Comparison of ENCODE assay signal across 28 mouse cellular contexts in the genomic region with DNA sequence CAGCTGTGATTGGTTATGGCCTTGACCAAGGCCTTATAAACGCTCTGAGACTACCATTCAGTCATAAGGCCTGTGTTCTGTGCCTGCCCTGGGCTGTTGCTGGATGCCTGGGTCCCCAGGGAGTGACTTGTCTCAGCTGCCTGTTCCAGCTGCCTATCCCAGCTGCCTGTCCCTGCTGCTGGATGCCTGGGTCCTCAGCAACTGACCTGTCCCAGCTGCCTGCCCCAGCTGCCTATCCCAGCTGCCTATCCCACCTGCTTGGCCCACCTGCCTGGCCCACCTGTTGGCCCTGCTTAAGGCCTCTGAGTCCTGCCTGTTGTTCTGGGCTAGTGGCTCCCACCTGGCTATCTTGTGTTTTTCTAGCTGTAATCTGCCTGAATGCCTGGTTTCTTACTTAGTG. TPM values are rescaled to one million over a fixed set of nuclear protein-coding genes. Genes with fewer than 3 reads are reported as not detected.
"Had no signal": no experiment of that assay in that cellular context is flagged by ENCODE, and none has a peak within 500 bp of the region (broad histone marks: within the 10 kb centered on the region; RNA-seq: fewer than 3 reads in every experiment).

No protein-coding gene starts in this region.

- H3K36me3 ChIP-seq: limb, embryonic 10.5 days; limb, embryonic 13.5 days; liver, embryonic 12.5 days; liver, embryonic 15.5 days; lung, embryonic 15.5 days; midbrain, embryonic 12.5 days; midbrain, embryonic 15.5 days; neural tube, embryonic 13.5 days had no signal

- H3K4me2 ChIP-seq: limb, embryonic 13.5 days; liver, embryonic 12.5 days; liver, embryonic 15.5 days; lung, embryonic 15.5 days; midbrain, embryonic 12.5 days; midbrain, embryonic 15.5 days; neural tube, embryonic 13.5 days had no signal

- H3K27me3 ChIP-seq: liver, embryonic 12.5 days; liver, embryonic 15.5 days; lung, embryonic 15.5 days; midbrain, embryonic 12.5 days; midbrain, embryonic 15.5 days; neural tube, embryonic 13.5 days had no signal

- H3K4me1 ChIP-seq: liver, embryonic 12.5 days; liver, embryonic 15.5 days; megakaryocyte, embryonic 14.5 days; midbrain, embryonic 12.5 days; midbrain, embryonic 15.5 days; neural tube, embryonic 13.5 days had no signal

- H3K9me3 ChIP-seq: limb, embryonic 10.5 days; limb, embryonic 13.5 days; liver, embryonic 12.5 days; liver, embryonic 15.5 days; lung, embryonic 15.5 days; midbrain, embryonic 12.5 days; midbrain, embryonic 15.5 days; neural tube, embryonic 13.5 days had no signal

- H3K9ac ChIP-seq: limb, embryonic 13.5 days; liver, embryonic 12.5 days; liver, embryonic 15.5 days; lung, embryonic 15.5 days; midbrain, embryonic 12.5 days; midbrain, embryonic 15.5 days; neural tube, embryonic 13.5 days had no signal

- H3K4me3 ChIP-seq: limb, embryonic 10.5 days; limb, embryonic 13.5 days; liver, embryonic 12.5 days; liver, embryonic 15.5 days; lung, embryonic 15.5 days; megakaryocyte, embryonic 14.5 days; midbrain, embryonic 12.5 days; midbrain, embryonic 15.5 days; neural tube, embryonic 13.5 days had no signal

- H3K27ac ChIP-seq: limb, embryonic 10.5 days; limb, embryonic 13.5 days; liver, embryonic 12.5 days; liver, embryonic 15.5 days; lung, embryonic 15.5 days; midbrain, embryonic 12.5 days; midbrain, embryonic 15.5 days; neural tube, embryonic 13.5 days had no signal

- DNase-seq: kidney, adult 11 months; kidney, adult 9 months; kidney, postnatal 14 days; liver; lung, adult 18-20 months; lung, postnatal 10 days; lung, postnatal 36 days; retina, postnatal 1 day; right cerebral cortex, postnatal 25 days; thymus, postnatal 36 days had no signal

- ATAC-seq: liver, embryonic 12.5 days; midbrain, embryonic 15.5 days had no signal

RNA-seq across cellular contexts. Expression of a gene that starts 2.9 kb away (rescaled TPM):
- total RNA-seq: layer of hippocampus, adult 18-20 months; layer of hippocampus, postnatal 14 days; left cerebral cortex, postnatal 25 days; monocyte, adult 5-6 weeks had no signal
- polyA plus RNA-seq: kidney, embryonic 16.5 days; limb, embryonic 10.5 days; limb, embryonic 13.5 days; liver, embryonic 12.5 days; lung, embryonic 15.5 days; midbrain, embryonic 12.5 days; midbrain, embryonic 15.5 days; neural tube, embryonic 13.5 days; stomach, embryonic 14.5 days; urinary bladder, adult 2 months had no signal

RNA-seq across cellular contexts. Expression of a gene that starts 20.9 kb away (rescaled TPM):
- total RNA-seq: layer of hippocampus, postnatal 14 days; left cerebral cortex, postnatal 25 days; monocyte, adult 5-6 weeks had no signal
- polyA plus RNA-seq: kidney, embryonic 16.5 days; limb, embryonic 10.5 days; limb, embryonic 13.5 days; liver, embryonic 12.5 days; liver, embryonic 15.5 days; lung, embryonic 15.5 days; midbrain, embryonic 12.5 days; midbrain, embryonic 15.5 days; stomach, embryonic 14.5 days; urinary bladder, adult 2 months had no signal

RNA-seq across cellular contexts. Expression of a gene that starts 22.9 kb away (rescaled TPM):
- total RNA-seq: layer of hippocampus, adult 18-20 months; layer of hippocampus, postnatal 14 days; left cerebral cortex, postnatal 25 days; monocyte, adult 5-6 weeks; neutrophil, adult 5-6 weeks had no signal
- polyA plus RNA-seq: kidney, embryonic 16.5 days; limb, embryonic 10.5 days; limb, embryonic 13.5 days; liver, embryonic 12.5 days; liver, embryonic 15.5 days; lung, embryonic 15.5 days; midbrain, embryonic 12.5 days; midbrain, embryonic 15.5 days; neural tube, embryonic 13.5 days; spleen, adult 2 months; stomach, embryonic 14.5 days; urinary bladder, adult 2 months had no signal

RNA-seq across cellular contexts. Expression of a gene that starts 30.7 kb away (rescaled TPM):
- total RNA-seq: layer of hippocampus, adult 18-20 months; layer of hippocampus, postnatal 14 days; left cerebral cortex, postnatal 25 days; monocyte, adult 5-6 weeks; neutrophil, adult 5-6 weeks had no signal
- polyA plus RNA-seq: kidney, embryonic 16.5 days; limb, embryonic 10.5 days; limb, embryonic 13.5 days; liver, embryonic 12.5 days; liver, embryonic 15.5 days; lung, embryonic 15.5 days; midbrain, embryonic 12.5 days; neural tube, embryonic 13.5 days; spleen, adult 2 months; stomach, embryonic 14.5 days; urinary bladder, adult 2 months had no signal

RNA-seq across cellular contexts. Expression of a gene that starts 38.4 kb away (rescaled TPM):
- total RNA-seq: layer of hippocampus, adult 18-20 months; layer of hippocampus, postnatal 14 days; left cerebral cortex, postnatal 25 days; monocyte, adult 5-6 weeks; neutrophil, adult 5-6 weeks had no signal
- polyA plus RNA-seq: kidney, embryonic 16.5 days; limb, embryonic 10.5 days; liver, embryonic 12.5 days; liver, embryonic 15.5 days; lung, embryonic 15.5 days; midbrain, embryonic 12.5 days; midbrain, embryonic 15.5 days; neural tube, embryonic 13.5 days; spleen, adult 2 months; stomach, embryonic 14.5 days; urinary bladder, adult 2 months had no signal
